Mouse (Mus musculus): ENCODE data around the gene Fes. TPM values are rescaled to one million over a fixed set of nuclear protein-coding genes. Genes with fewer than 3 reads are reported as not detected.

Fes gene
- polyA plus RNA-seq, 1 experiment from 2014 or later, result 8.0 TPM

GRCm38 (mm10) chr7:80392119-80392518, 4.4 kb upstream of the Fes start:
- Histone ChIP-seq H3K27ac (ENCODE audit: low read depth) (no peak overlapping the region), H3K4me3 (ENCODE audit: low read depth, low read length) (no peak overlapping the region), H3K4me2 (ENCODE audit: low read length) (no peak overlapping the region), H3K9ac (ENCODE audit: low read length) (no peak overlapping the region), H3K27me3 (replicated peaks; ENCODE audit: control insufficient read depth, insufficient read depth, low read length) (no peaks in the 10 kb centered on the region), H3K9me3 (ENCODE audit: control insufficient read depth, low read length) (no peaks in the 10 kb centered on the region), H3K4me1 (replicated peaks; ENCODE audit: control insufficient read depth, insufficient read depth, low read length) (no peaks in the 10 kb centered on the region), H3K36me3 (ENCODE audit: control insufficient read depth, insufficient read depth, low read length) (peaks cover 66% of the 10 kb centered on the region)
- DNase-seq (ENCODE audit: low spot score) (no peak), ATAC-seq (replicated peaks; ENCODE audit: low FRiP score, low TSS enrichment, low read depth) (no peak)
- 92% methylated on average over 15 of the region's 15 CpGs for WGBS

GRCm38 (mm10) chr7:80387033-80387632, 613 bp downstream of the Fes start:
- H3K27ac ChIP-seq (ENCODE audit: low read depth), result peak overlapping the region; percentile 35; the same call in 1 of the 2 replicates
- no peaks in the 10 kb centered on the region for H3K9me3 ChIP-seq (ENCODE audit: control insufficient read depth, low read length)
- H3K4me2 ChIP-seq (ENCODE audit: low read length), result peak overlapping the region; percentile 46
- peak overlapping the region; percentile 43 for H3K9ac ChIP-seq (ENCODE audit: low read length)
- H3K36me3 ChIP-seq (ENCODE audit: control insufficient read depth, insufficient read depth, low read length), result peaks cover 22% of the 10 kb centered on the region
- ATAC-seq (replicated peaks; ENCODE audit: low FRiP score, low TSS enrichment, low read depth), result no peak
- no peaks in the 10 kb centered on the region for H3K4me1 ChIP-seq (replicated peaks; ENCODE audit: control insufficient read depth, insufficient read depth, low read length)
- peak overlapping the region; percentile 16 for H3K4me3 ChIP-seq (ENCODE audit: low read depth, low read length)
- 43% methylated on average over 17 of the region's 17 CpGs for WGBS
- H3K27me3 ChIP-seq (replicated peaks; ENCODE audit: control insufficient read depth, insufficient read depth, low read length), result no peaks in the 10 kb centered on the region
- DNase-seq (ENCODE audit: low spot score), result no peak

GRCm38 (mm10) chr7:80386235-80386930, 1.4 kb downstream of the Fes start:
- Histone ChIP-seq H3K9me3 (ENCODE audit: control insufficient read depth, low read length) (no peaks in the 10 kb centered on the region), H3K27me3 (replicated peaks; ENCODE audit: control insufficient read depth, insufficient read depth, low read length) (no peaks in the 10 kb centered on the region), H3K27ac (ENCODE audit: low read depth) (no peak overlapping the region), H3K9ac (ENCODE audit: low read length) (peak overlapping the region; percentile 43; the same call in 1 of the 2 replicates), H3K4me2 (ENCODE audit: low read length) (peak overlapping the region; percentile 46), H3K4me1 (replicated peaks; ENCODE audit: control insufficient read depth, insufficient read depth, low read length) (no peaks in the 10 kb centered on the region), H3K4me3 (ENCODE audit: low read depth, low read length) (peak overlapping the region; percentile 16), H3K36me3 (ENCODE audit: control insufficient read depth, insufficient read depth, low read length) (peaks cover 14% of the 10 kb centered on the region)
- peak; percentile 47; the same call in 1 of the 2 replicates for ATAC-seq (replicated peaks; ENCODE audit: low FRiP score, low TSS enrichment, low read depth)
- WGBS, result 40% methylated on average over 18 of the region's 18 CpGs
- DNase-seq (ENCODE audit: low spot score), result peak; percentile 98

GRCm38 (mm10) chr7:80382919-80383318, 4.8 kb downstream of the Fes start:
- no peak overlapping the region for H3K4me2 ChIP-seq (ENCODE audit: low read length)
- no peaks in the 10 kb centered on the region for H3K4me1 ChIP-seq (replicated peaks; ENCODE audit: control insufficient read depth, insufficient read depth, low read length)
- no peaks in the 10 kb centered on the region for H3K36me3 ChIP-seq (ENCODE audit: control insufficient read depth, insufficient read depth, low read length)
- H3K9me3 ChIP-seq (ENCODE audit: control insufficient read depth, low read length), result no peaks in the 10 kb centered on the region
- no peak overlapping the region for H3K9ac ChIP-seq (ENCODE audit: low read length)
- WGBS, result 72% methylated on average over 11 of the region's 11 CpGs
- H3K4me3 ChIP-seq (ENCODE audit: low read depth, low read length), result no peak overlapping the region
- H3K27me3 ChIP-seq (replicated peaks; ENCODE audit: control insufficient read depth, insufficient read depth, low read length), result no peaks in the 10 kb centered on the region
- no peak for DNase-seq (ENCODE audit: low spot score)
- ATAC-seq (replicated peaks; ENCODE audit: low FRiP score, low TSS enrichment, low read depth), result no peak
- H3K27ac ChIP-seq (ENCODE audit: low read depth), result no peak overlapping the region

- DNase-seq (ENCODE audit: low spot score), result no peak
- Histone ChIP-seq H3K4me3 (ENCODE audit: low read depth, low read length) (no peak overlapping the region), H3K27me3 (replicated peaks; ENCODE audit: control insufficient read depth, insufficient read depth, low read length) (no peaks in the 10 kb centered on the region), H3K36me3 (ENCODE audit: control insufficient read depth, insufficient read depth, low read length) (no peaks in the 10 kb centered on the region), H3K4me2 (ENCODE audit: low read length) (no peak overlapping the region), H3K9me3 (ENCODE audit: control insufficient read depth, low read length) (no peaks in the 10 kb centered on the region), H3K27ac (ENCODE audit: low read depth) (no peak overlapping the region), H3K9ac (ENCODE audit: low read length) (no peak overlapping the region), H3K4me1 (replicated peaks; ENCODE audit: control insufficient read depth, insufficient read depth, low read length) (no peaks in the 10 kb centered on the region)
- no peak for ATAC-seq (replicated peaks; ENCODE audit: low FRiP score, low TSS enrichment, low read depth)
- WGBS, result 63% methylated on average over 13 of the region's 13 CpGs
Observed at GRCm38 (mm10) chr7:80379531-80379930, 8.2 kb downstream of the Fes start.

- ATAC-seq (replicated peaks; ENCODE audit: low FRiP score, low TSS enrichment, low read depth) (no peak), DNase-seq (ENCODE audit: low spot score) (peak; percentile 93)
- H3K9ac ChIP-seq (ENCODE audit: low read length), result no peak overlapping the region
- no peak overlapping the region for H3K4me2 ChIP-seq (ENCODE audit: low read length)
- H3K9me3 ChIP-seq (ENCODE audit: control insufficient read depth, low read length), result no peaks in the 10 kb centered on the region
- no peaks in the 10 kb centered on the region for H3K27me3 ChIP-seq (replicated peaks; ENCODE audit: control insufficient read depth, insufficient read depth, low read length)
- no peaks in the 10 kb centered on the region for H3K36me3 ChIP-seq (ENCODE audit: control insufficient read depth, insufficient read depth, low read length)
- H3K4me3 ChIP-seq (ENCODE audit: low read depth, low read length), result no peak overlapping the region
- no peaks in the 10 kb centered on the region for H3K4me1 ChIP-seq (replicated peaks; ENCODE audit: control insufficient read depth, insufficient read depth, low read length)
- 27% methylated on average over 6 of the region's 6 CpGs for WGBS
- H3K27ac ChIP-seq (ENCODE audit: low read depth), result no peak overlapping the region
Observed at GRCm38 (mm10) chr7:80377471-80377870, 10.3 kb downstream of the Fes start.

- H3K27me3 ChIP-seq (replicated peaks; ENCODE audit: control insufficient read depth, insufficient read depth, low read length), result no peaks in the 10 kb centered on the region
- H3K9me3 ChIP-seq (ENCODE audit: control insufficient read depth, low read length), result no peaks in the 10 kb centered on the region
- 0 out of 2 replicates have a peak, but pooled peaks cover 3% of the 10 kb centered on the region for H3K4me1 ChIP-seq (replicated peaks; ENCODE audit: control insufficient read depth, insufficient read depth, low read length)
- no peak overlapping the region for H3K4me2 ChIP-seq (ENCODE audit: low read length)
- ATAC-seq (replicated peaks; ENCODE audit: low FRiP score, low TSS enrichment, low read depth) (no peak), DNase-seq (ENCODE audit: low spot score) (no peak)
- H3K36me3 ChIP-seq (ENCODE audit: control insufficient read depth, insufficient read depth, low read length), result no peaks in the 10 kb centered on the region
- H3K9ac ChIP-seq (ENCODE audit: low read length), result no peak overlapping the region
- 82% methylated on average over 10 of the region's 10 CpGs for WGBS
- H3K27ac ChIP-seq (ENCODE audit: low read depth), result no peak overlapping the region
- H3K4me3 ChIP-seq (ENCODE audit: low read depth, low read length), result no peak overlapping the region
Observed at GRCm38 (mm10) chr7:80376192-80376591, 11.6 kb downstream of the Fes start.

GRCm38 (mm10) chr7:80375376-80376039, 12.2 kb downstream of the Fes start:
- Histone ChIP-seq H3K4me1 (replicated peaks; ENCODE audit: control insufficient read depth, insufficient read depth, low read length) (0 out of 2 replicates have a peak, but pooled peaks cover 3% of the 10 kb centered on the region), H3K36me3 (ENCODE audit: control insufficient read depth, insufficient read depth, low read length) (no peaks in the 10 kb centered on the region), H3K27ac (ENCODE audit: low read depth) (no peak overlapping the region), H3K4me3 (ENCODE audit: low read depth, low read length) (no peak overlapping the region), H3K4me2 (ENCODE audit: low read length) (no peak overlapping the region), H3K9ac (ENCODE audit: low read length) (no peak overlapping the region), H3K9me3 (ENCODE audit: control insufficient read depth, low read length) (no peaks in the 10 kb centered on the region), H3K27me3 (replicated peaks; ENCODE audit: control insufficient read depth, insufficient read depth, low read length) (no peaks in the 10 kb centered on the region)
- DNase-seq (ENCODE audit: low spot score), result no peak
- 76% methylated on average over 9 of the region's 9 CpGs for WGBS
- ATAC-seq (replicated peaks; ENCODE audit: low FRiP score, low TSS enrichment, low read depth), result no peak

All from intestine, embryonic 14.5 days (tissue).